Mouse (Mus musculus) CD4-positive, CD25-positive, alpha-beta regulatory T cell, adult 4 months (primary cell): ENCODE data around the gene Ccdc78. TPM values are rescaled to one million over a fixed set of nuclear protein-coding genes. Genes with fewer than 3 reads are reported as not detected.

Source experiments
- ATAC-seq: one replicate; pipeline ENCODE4 v1.8.0; 2017
- polyA plus RNA-seq, 2 experiments: library from polyadenylated mRNA; unstranded; fragments of 100-300 nt; shearing (Covaris generic); gene quantifications; one replicate each; pipeline ENCODE4 v1.2.1; 2017

Gene Ccdc78
- polyA plus RNA-seq, 2 experiments from 2014 or later: 0.28 to 1.4 TPM

GRCm38 (mm10) chr17:25835301-25835700 lies 48.9 kb downstream of the Ccdc78 start:
- ATAC-seq: no peak

- no peak for ATAC-seq
Measured at GRCm38 (mm10) chr17:25835816-25836215, 49.4 kb downstream of the Ccdc78 start.

GRCm38 (mm10) chr17:25836397-25837075 lies 50.2 kb downstream of the Ccdc78 start:
- ATAC-seq: no peak

GRCm38 (mm10) chr17:25837076-25837410 lies 50.7 kb downstream of the Ccdc78 start, which contains the start of gene Rhbdl1:
Gene Rhbdl1, minus strand, starts transcription at chr17:25837295.
- ATAC-seq: no peak

- no peak for ATAC-seq
Measured at GRCm38 (mm10) chr17:25837533-25837932, 51.2 kb downstream of the Ccdc78 start.

GRCm38 (mm10) chr17:25838904-25839303 lies 52.5 kb downstream of the Ccdc78 start:
- no peak for ATAC-seq

- ATAC-seq: no peak
Measured at GRCm38 (mm10) chr17:25839455-25840235, 53.3 kb downstream of the Ccdc78 start.

Other genes with a start within 250 kb of the Ccdc78 start
- gene Sox8, start 215.9 kb upstream of the Ccdc78 start, polyA plus RNA-seq: not detected
- 10 to 100 TPM; 22.0 to 26.0 TPM for gene Lmf1, start 207.5 kb upstream of the Ccdc78 start, polyA plus RNA-seq
- gene Gng13, start 69.4 kb upstream of the Ccdc78 start, polyA plus RNA-seq: not detected
- 1 to 10 TPM; 3.5 to 5.9 TPM for gene Chtf18, start 59.2 kb upstream of the Ccdc78 start, polyA plus RNA-seq
- 10 to 100 TPM; 12.8 to 16.8 TPM for gene Rpusd1, start 58.9 kb upstream of the Ccdc78 start, polyA plus RNA-seq
- not detected for gene Mslnl, start 50.5 kb upstream of the Ccdc78 start, polyA plus RNA-seq
- not detected for gene Msln, start 32.2 kb upstream of the Ccdc78 start, polyA plus RNA-seq
- 10 to 100 TPM; 21.4 to 29.8 TPM for gene Narfl, start 12.8 kb upstream of the Ccdc78 start, polyA plus RNA-seq
- gene Haghl, start 907 bp upstream of the Ccdc78 start, polyA plus RNA-seq: 10 to 100 TPM; 26.8 to 37.4 TPM
- gene Fam173a, start 6.3 kb downstream of the Ccdc78 start, polyA plus RNA-seq: 100 to 1,000 TPM; 192 to 257 TPM
- not detected for gene AC134908.4, start 9.1 kb downstream of the Ccdc78 start, polyA plus RNA-seq
- 1 to 10 TPM; 3.6 to 7.0 TPM for gene Metrn, start 10.6 kb downstream of the Ccdc78 start, polyA plus RNA-seq
- not detected for gene Fbxl16, start 22.5 kb downstream of the Ccdc78 start, polyA plus RNA-seq
- gene Wdr24, start 37.0 kb downstream of the Ccdc78 start, polyA plus RNA-seq: 10 to 100 TPM; 19.4 to 53.9 TPM
- gene Jmjd8, start 42.3 kb downstream of the Ccdc78 start, polyA plus RNA-seq: 10 to 100 TPM; 22.2 to 42.8 TPM
- 10 to 100 TPM; 75.1 to 75.2 TPM for gene Stub1, start 46.8 kb downstream of the Ccdc78 start, polyA plus RNA-seq
- gene Rhbdl1, start 50.7 kb downstream of the Ccdc78 start, polyA plus RNA-seq: not detected
- gene Gm20683, start 55.2 kb downstream of the Ccdc78 start, polyA plus RNA-seq: 1 to 10 TPM in 1 of 2 experiments, under 1 TPM in 1; 0.79 to 1.7 TPM
- 10 to 100 TPM; 19.1 to 47.0 TPM for gene Rhot2, start 58.3 kb downstream of the Ccdc78 start, polyA plus RNA-seq
- 1 to 10 TPM; 3.4 to 6.8 TPM for gene Wdr90, start 74.9 kb downstream of the Ccdc78 start, polyA plus RNA-seq
- 1 to 10 TPM; 2.7 to 5.5 TPM for gene Mcrip2, start 82.2 kb downstream of the Ccdc78 start, polyA plus RNA-seq
- 100 to 1,000 TPM in 1 of 2 experiments, 10 to 100 TPM in 1; 82.7 to 124 TPM for gene Mettl26, start 88.5 kb downstream of the Ccdc78 start, polyA plus RNA-seq
- gene Wfikkn1, start 94.3 kb downstream of the Ccdc78 start, polyA plus RNA-seq: 1 to 10 TPM in 1 of 2 experiments, under 1 TPM in 1; 0.94 to 1.3 TPM
- gene Rab40c, start 133.1 kb downstream of the Ccdc78 start, polyA plus RNA-seq: 1 to 10 TPM; 6.6 to 7.3 TPM
- gene Pigq, start 158.4 kb downstream of the Ccdc78 start, polyA plus RNA-seq: 10 to 100 TPM; 27.8 to 49.3 TPM
- not detected for gene Nhlrc4, start 158.4 kb downstream of the Ccdc78 start, polyA plus RNA-seq
- not detected for gene A930017K11Rik, start 166.0 kb downstream of the Ccdc78 start, polyA plus RNA-seq
- gene Capn15, start 199.2 kb downstream of the Ccdc78 start, polyA plus RNA-seq: 1 to 10 TPM; 5.3 to 6.6 TPM